Mouse (Mus musculus): ENCODE data around the gene P2rx3. TPM values are rescaled to one million over a fixed set of nuclear protein-coding genes. Genes with fewer than 3 reads are reported as not detected.

The P2rx3 gene
- polyA plus RNA-seq (2014; fragmentation: Illumina TruSeq; extraction: RNeasy Lipid Tissue Mini Kit (QIAGEN cat#74804); ENCODE audit: low read depth, low replicate concordance), result 0.54 TPM

DNA sequence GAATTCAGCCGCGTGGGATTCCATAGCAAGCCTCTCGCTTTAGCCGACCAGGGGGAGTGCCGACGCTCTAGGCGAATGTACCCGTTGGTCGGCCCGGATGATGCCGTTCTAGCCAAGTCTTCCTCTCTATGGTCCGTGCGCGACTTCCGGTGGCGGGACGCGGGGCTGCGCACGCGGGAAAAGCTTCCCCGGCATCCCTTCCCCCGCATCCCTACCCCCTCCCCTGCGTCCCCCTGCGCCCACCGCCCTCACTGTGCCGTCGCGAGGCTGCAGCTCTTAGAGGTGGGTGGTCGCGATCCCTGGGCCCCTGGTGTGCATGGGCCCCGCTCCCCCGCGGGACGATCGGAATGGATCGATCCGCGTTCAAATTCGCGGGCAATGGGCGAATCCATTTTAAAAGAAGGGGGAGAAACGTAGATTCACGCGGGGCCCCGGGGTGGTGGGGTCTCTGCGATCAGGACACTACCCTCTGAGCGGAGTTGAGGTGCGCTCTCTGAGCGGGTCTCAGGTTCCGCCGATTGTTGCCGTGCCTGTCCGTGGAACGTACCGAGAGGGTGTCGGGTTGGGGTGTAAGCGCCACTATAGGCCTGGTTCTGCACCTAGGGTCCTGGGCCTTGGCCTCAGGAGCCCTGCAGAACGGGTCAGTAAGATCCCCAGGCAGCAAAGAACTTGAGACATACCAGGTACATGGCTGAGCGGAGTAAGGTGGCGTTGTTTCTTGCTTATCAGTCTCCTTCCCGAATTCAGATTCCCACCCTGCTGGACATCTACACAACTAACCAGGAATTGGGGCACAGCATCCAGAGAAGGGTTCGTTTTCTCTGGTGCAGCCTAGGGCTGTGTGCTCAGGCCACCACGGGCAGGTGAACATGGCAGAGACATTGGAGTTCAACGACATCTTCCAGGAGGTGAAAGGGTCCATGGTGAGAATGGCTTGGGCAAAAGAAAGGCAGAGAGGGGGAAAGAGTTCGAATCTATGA, at the start of gene P2rx3, which contains the start of gene Ssrp1:
Gene P2rx3 (minus strand): TSS at position 416 of the 980 bp plus-strand sequence.
Gene Ssrp1 (plus strand): TSS at position 188 of the 980 bp plus-strand sequence.

DNA sequence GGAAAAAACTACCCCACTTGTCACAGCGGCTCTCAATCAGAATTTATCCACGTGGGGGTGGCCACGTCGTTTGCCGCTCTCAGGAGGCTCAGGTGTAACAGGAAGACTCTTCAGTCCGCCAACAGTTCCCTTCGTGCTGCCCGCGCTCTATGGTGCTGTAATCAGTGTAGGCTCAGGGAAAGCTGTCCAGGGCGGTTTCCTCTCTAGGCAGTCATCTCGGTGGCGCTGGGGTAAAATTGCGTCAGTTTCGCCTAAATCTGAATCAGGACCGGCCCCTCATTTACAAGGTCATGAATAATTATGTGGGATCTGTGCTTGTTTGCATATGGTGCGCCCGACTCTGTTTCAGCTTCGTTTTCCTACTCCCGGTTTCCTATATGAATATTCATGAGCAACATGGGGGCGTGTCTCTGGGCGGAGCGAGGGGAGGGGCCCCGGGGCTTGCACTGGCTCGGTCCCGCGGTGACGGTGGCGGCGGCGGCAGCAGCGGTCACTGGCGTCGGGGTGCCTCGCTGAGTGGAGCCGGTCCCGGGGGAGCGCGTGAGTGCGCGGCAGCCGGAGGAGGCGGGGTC, 10.4 kb upstream of the P2rx3 start, which contains the start of gene Tnks1bp1:
Gene Tnks1bp1 (plus strand): TSS at position 427 of the 572 bp plus-strand sequence.

DNA sequence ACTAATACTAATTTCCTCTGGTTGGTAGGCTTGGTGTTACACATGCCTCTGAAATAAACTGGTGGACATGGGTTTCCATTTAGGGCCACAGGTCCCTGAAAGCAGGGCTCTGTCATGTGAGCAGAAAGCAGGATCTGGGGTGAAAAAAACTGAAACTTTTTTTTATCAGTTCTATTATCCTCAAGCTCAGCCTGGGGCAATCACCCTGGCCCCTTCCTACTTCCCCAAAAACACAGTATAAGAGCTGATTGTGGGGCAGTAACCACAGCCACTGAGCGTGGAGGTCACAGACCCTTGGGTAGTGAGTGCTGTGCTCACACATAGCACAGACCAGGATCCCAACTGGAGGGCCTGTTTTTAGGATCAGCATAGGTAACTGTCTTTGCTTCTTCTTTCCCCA, 49.3 kb downstream of the P2rx3 start, which contains the start of gene Prg3:
Gene Prg3 (plus strand): TSS at position 286 of the 400 bp plus-strand sequence.

GRCm38 (mm10) chr2:84980188-84980587, 57.1 kb downstream of the P2rx3 start, which contains the start of gene Prg2:
TSS of gene Prg2 (plus strand) at chr2:84980461.

Other genes with a start within 250 kb of the P2rx3 start
- 21.1 TPM for gene Ube2l6, start 238.6 kb downstream of the P2rx3 start, polyA plus RNA-seq (2014; fragmentation: Illumina TruSeq; extraction: RNeasy Lipid Tissue Mini Kit (QIAGEN cat#74804); ENCODE audit: low read depth, low replicate concordance)
- gene Smtnl1, start 214.8 kb downstream of the P2rx3 start, polyA plus RNA-seq (2014; fragmentation: Illumina TruSeq; extraction: RNeasy Lipid Tissue Mini Kit (QIAGEN cat#74804); ENCODE audit: low read depth, low replicate concordance), result not detected
- gene Timm10, start 210.5 kb downstream of the P2rx3 start, polyA plus RNA-seq (2014; fragmentation: Illumina TruSeq; extraction: RNeasy Lipid Tissue Mini Kit (QIAGEN cat#74804); ENCODE audit: low read depth, low replicate concordance), result 1.4 TPM
- gene Slc43a1, start 198.6 kb downstream of the P2rx3 start, polyA plus RNA-seq (2014; fragmentation: Illumina TruSeq; extraction: RNeasy Lipid Tissue Mini Kit (QIAGEN cat#74804); ENCODE audit: low read depth, low replicate concordance), result 2.2 TPM
- gene Rtn4rl2, start 150.8 kb downstream of the P2rx3 start, polyA plus RNA-seq (2014; fragmentation: Illumina TruSeq; extraction: RNeasy Lipid Tissue Mini Kit (QIAGEN cat#74804); ENCODE audit: low read depth, low replicate concordance), result not detected
- 25.2 TPM for gene Slc43a3, start 100.9 kb downstream of the P2rx3 start, polyA plus RNA-seq (2014; fragmentation: Illumina TruSeq; extraction: RNeasy Lipid Tissue Mini Kit (QIAGEN cat#74804); ENCODE audit: low read depth, low replicate concordance)
- not detected for gene Prg2, start 57.0 kb downstream of the P2rx3 start, polyA plus RNA-seq (2014; fragmentation: Illumina TruSeq; extraction: RNeasy Lipid Tissue Mini Kit (QIAGEN cat#74804); ENCODE audit: low read depth, low replicate concordance)
- gene Prg3, start 49.2 kb downstream of the P2rx3 start, polyA plus RNA-seq (2014; fragmentation: Illumina TruSeq; extraction: RNeasy Lipid Tissue Mini Kit (QIAGEN cat#74804); ENCODE audit: low read depth, low replicate concordance), result not detected
- gene Ssrp1, start 228 bp downstream of the P2rx3 start, polyA plus RNA-seq (2014; fragmentation: Illumina TruSeq; extraction: RNeasy Lipid Tissue Mini Kit (QIAGEN cat#74804); ENCODE audit: low read depth, low replicate concordance), result 82.5 TPM
- 1.4 TPM for gene Tnks1bp1, start 10.6 kb upstream of the P2rx3 start, polyA plus RNA-seq (2014; fragmentation: Illumina TruSeq; extraction: RNeasy Lipid Tissue Mini Kit (QIAGEN cat#74804); ENCODE audit: low read depth, low replicate concordance)
- 4.4 TPM for gene Aplnr, start 98.8 kb upstream of the P2rx3 start, polyA plus RNA-seq (2014; fragmentation: Illumina TruSeq; extraction: RNeasy Lipid Tissue Mini Kit (QIAGEN cat#74804); ENCODE audit: low read depth, low replicate concordance)
- 3.7 TPM for gene Lrrc55, start 159.7 kb upstream of the P2rx3 start, polyA plus RNA-seq (2014; fragmentation: Illumina TruSeq; extraction: RNeasy Lipid Tissue Mini Kit (QIAGEN cat#74804); ENCODE audit: low read depth, low replicate concordance)